Mouse (Mus musculus): Measurements from ENCODE around the gene Ctdspl.

GRCm38 (mm10) chr9:118949654-118950053 lies 23.4 kb downstream of the Ctdspl start:
- TF ChIP-seq CTCF (IDR thresholded peaks at IDR 0.05) (no peak), EP300 (IDR thresholded peaks at IDR 0.05) (peak; percentile 91)
